Mouse (Mus musculus) kidney, embryonic 15.5 days (tissue): Measurements from ENCODE around the gene Ldhd. TPM values are rescaled to one million over a fixed set of nuclear protein-coding genes. Genes with fewer than 3 reads are reported as not detected.
A peak's percentile ranks its signal among the peaks of the same experiment; 100 is the strongest.

Experiments used
- ATAC-seq: fragments of 200-750 bp; cut with Nextera tagmentation; replicated peaks from 2 replicates; pipeline ENCODE4 v1.8.0; 2017; ENCODE audit warnings: moderate TSS enrichment; ENCODE audit not compliant: low FRiP score
- H3K27ac ChIP-seq: fragments of 300-500 bp; sonication (generic); 2 replicates; pipeline ENCODE4 v1.5.1; 2015; ENCODE audit warnings: mild to moderate bottlenecking, inconsistent platforms
- H3K27me3 ChIP-seq: fragments of 300-500 bp; sonication (generic); 2 replicates; pipeline ENCODE4 v1.6.1; 2015; ENCODE audit warnings: inconsistent platforms
- H3K36me3 ChIP-seq: fragments of 300-500 bp; sonication (generic); 2 replicates; pipeline ENCODE4 v1.6.1; 2015; ENCODE audit warnings: inconsistent platforms
- H3K4me1 ChIP-seq: fragments of 300-500 bp; sonication (generic); 2 replicates; pipeline ENCODE4 v1.6.1; 2015; ENCODE audit warnings: inconsistent platforms
- H3K4me2 ChIP-seq: fragments of 300-500 bp; sonication (generic); 2 replicates; pipeline ENCODE4 v1.6.1; 2015; ENCODE audit warnings: moderate library complexity, mild to moderate bottlenecking, inconsistent platforms
- H3K4me3 ChIP-seq: fragments of 300-500 bp; sonication (generic); replicated peaks from 2 replicates; pipeline ENCODE4 v1.5.1; 2015; ENCODE audit warnings: mild to moderate bottlenecking, inconsistent platforms
- H3K9ac ChIP-seq: fragments of 300-500 bp; sonication (generic); 2 replicates; pipeline ENCODE4 v1.6.1; 2015; ENCODE audit warnings: mild to moderate bottlenecking, inconsistent platforms
- H3K9me3 ChIP-seq: fragments of 300-500 bp; sonication (generic); replicated peaks from 2 replicates; pipeline ENCODE4 v1.6.1; 2016; ENCODE audit warnings: inconsistent platforms
- WGBS: fragments of 180-500 bp; shearing (Covaris S2); methylation state at CpG from one replicate; pipeline ENCODE4 v1.1.7; 2015; ENCODE audit warnings: mixed read lengths; 5-methylcytosine and 5-hydroxymethylcytosine counted together
- polyA plus RNA-seq: library from polyadenylated mRNA; unstranded; fragments of >200 nt; fragmentation: Nextera tagmentation; extraction: Ambion mirVana; gene quantifications from 2 replicates; pipeline ENCODE4 v1.2.1, GENCODE M21; 2015

The Ldhd gene
- polyA plus RNA-seq, 1 experiment from 2014 or later = 1.3 TPM

DNA sequence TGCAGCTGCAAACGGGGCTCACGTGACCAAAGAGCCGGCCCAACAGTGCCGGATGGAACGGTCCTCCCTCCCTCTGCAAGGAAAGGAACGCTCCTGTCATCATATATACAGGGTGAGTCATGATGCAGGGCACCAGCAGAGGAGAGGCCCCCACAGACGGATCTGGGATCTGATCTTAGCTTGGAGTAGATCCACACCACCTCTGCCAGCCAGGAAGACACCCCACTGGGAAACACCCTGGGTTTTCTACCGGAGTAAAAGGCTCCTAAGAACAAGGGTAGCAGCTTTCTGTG is 3.7 kb downstream of the Ldhd start:
- Histone ChIP-seq H3K4me3 (no peak overlapping the region), H3K27me3 (no peaks in the 10 kb centered on the region), H3K9ac (no peak overlapping the region), H3K36me3 (peaks cover 17% of the 10 kb centered on the region), H3K9me3 (no peaks in the 10 kb centered on the region), H3K4me2 (no peak overlapping the region), H3K27ac (no peak overlapping the region), H3K4me1 (peaks cover 27% of the 10 kb centered on the region; the same call in 1 of the 2 replicates)
- ATAC-seq = no peak
- WGBS = 75% methylated on average over 8 of the region's 8 CpGs

- Histone ChIP-seq H3K27me3 (no peaks in the 10 kb centered on the region), H3K4me2 (no peak overlapping the region), H3K9ac (no peak overlapping the region), H3K4me3 (no peak overlapping the region), H3K36me3 (peaks cover 23% of the 10 kb centered on the region), H3K9me3 (no peaks in the 10 kb centered on the region), H3K4me1 (peaks cover 27% of the 10 kb centered on the region; the same call in 1 of the 2 replicates), H3K27ac (no peak overlapping the region)
- no peak for ATAC-seq
- 36% methylated on average over 6 of the region's 6 CpGs for WGBS
These were observed 4.3 kb downstream of the Ldhd start for GRCm38 (mm10) chr8:111625694-111626527.

DNA sequence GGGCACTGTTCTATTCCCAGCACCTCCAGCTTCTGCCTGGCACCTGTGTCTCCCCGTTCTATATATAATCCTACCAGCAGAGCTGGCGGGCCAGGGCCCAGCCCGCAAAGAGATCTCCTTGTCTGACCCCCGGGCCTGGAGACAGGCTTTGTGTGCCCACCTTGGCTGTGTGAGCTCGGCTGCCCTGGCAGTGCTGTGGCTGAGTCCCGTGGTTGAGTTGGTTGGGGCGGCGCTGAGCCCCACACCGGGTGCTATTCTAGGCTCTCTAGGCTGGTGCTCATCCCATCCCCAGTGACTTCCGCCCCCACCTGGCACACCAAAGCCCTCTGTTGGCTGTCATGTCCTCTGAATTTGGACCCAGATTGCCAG is 5.3 kb downstream of the Ldhd start:
- ATAC-seq = no peak
- Histone ChIP-seq H3K36me3 (peaks cover 30% of the 10 kb centered on the region), H3K27me3 (no peaks in the 10 kb centered on the region), H3K4me3 (no peak overlapping the region), H3K27ac (peak overlapping the region; percentile 73; the same call in 1 of the 2 replicates), H3K9ac (no peak overlapping the region), H3K4me2 (no peak overlapping the region), H3K4me1 (peaks cover 24% of the 10 kb centered on the region; the same call in 1 of the 2 replicates), H3K9me3 (no peaks in the 10 kb centered on the region)
- WGBS = 87% methylated on average over 10 of the region's 10 CpGs

DNA sequence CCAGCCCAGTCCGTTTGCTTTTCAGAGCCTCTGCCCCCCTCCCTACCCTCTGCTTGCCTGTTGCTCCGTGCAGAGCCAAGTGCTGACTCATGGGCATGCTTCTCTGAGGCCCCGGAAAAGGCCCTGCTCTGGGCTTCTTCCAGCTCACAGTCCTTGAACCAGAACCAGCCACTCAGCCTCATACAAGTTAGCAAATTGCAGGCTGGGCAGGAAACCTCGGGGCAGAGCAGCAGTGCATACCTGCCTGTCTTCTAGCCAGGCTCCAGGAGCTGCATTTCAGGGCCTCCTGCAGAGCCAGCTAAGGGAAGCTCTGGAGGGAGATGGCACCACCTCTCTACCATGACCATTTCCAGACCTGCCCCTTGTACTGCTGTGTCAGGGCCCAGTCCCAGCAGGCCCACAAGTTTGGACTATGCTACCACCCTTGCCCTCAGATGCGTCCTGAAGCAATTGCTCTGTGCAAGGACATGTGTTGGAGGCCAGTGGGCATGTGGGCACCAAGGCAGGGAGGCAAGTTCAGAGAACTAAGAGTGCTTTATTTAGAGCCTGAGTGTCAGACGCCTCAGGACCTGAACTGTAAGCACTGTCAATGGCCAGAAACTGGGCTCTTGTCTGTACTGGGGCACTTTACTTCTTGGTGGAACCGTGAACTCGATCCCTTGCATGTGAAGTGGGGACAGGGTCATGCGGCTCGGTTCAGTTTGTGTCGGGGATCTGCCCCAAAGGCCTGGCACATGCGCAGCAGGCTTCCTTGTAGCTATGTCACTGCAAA is 5.9 kb downstream of the Ldhd start:
- Histone ChIP-seq H3K9ac (no peak overlapping the region), H3K27ac (peak overlapping the region; percentile 73), H3K27me3 (no peaks in the 10 kb centered on the region), H3K4me3 (no peak overlapping the region), H3K4me1 (peaks cover 19% of the 10 kb centered on the region; the same call in 1 of the 2 replicates), H3K9me3 (no peaks in the 10 kb centered on the region), H3K4me2 (no peak overlapping the region), H3K36me3 (peaks cover 31% of the 10 kb centered on the region)
- 79% methylated on average over 12 of the region's 12 CpGs for WGBS
- peak; percentile 66 for ATAC-seq

GRCm38 (mm10) chr8:111622553-111622952 is 7.6 kb downstream of the Ldhd start:
- Histone ChIP-seq H3K9ac (no peak overlapping the region), H3K36me3 (peaks cover 31% of the 10 kb centered on the region), H3K27me3 (no peaks in the 10 kb centered on the region), H3K9me3 (no peaks in the 10 kb centered on the region), H3K27ac (no peak overlapping the region), H3K4me3 (no peak overlapping the region), H3K4me2 (no peak overlapping the region), H3K4me1 (0 out of 2 replicates have a peak, but pooled peaks cover 19% of the 10 kb centered on the region)
- ATAC-seq = no peak
- WGBS = 86% methylated on average over 10 of the region's 10 CpGs

DNA sequence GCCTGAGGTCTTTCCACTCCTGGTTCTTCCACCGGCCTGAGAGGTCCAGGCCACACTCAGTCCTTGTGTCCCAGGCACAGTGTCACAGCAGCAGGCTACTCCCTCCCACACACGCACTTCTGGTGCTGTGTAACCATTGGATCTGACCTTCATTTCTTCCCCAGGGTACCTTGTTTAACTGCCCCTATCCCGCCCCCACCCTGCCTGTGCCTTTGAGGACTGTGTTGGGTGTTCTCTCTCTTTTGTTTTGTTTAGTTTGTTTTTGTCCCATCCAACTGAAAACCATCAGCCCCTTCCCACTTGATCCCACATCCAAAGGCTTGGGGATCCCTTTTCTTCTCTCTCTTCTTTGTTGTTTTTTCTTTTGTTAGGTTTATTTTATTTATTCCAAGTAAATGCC is 8.1 kb downstream of the Ldhd start:
- Histone ChIP-seq H3K27me3 (no peaks in the 10 kb centered on the region), H3K27ac (no peak overlapping the region), H3K9ac (no peak overlapping the region), H3K4me3 (no peak overlapping the region), H3K36me3 (peaks cover 31% of the 10 kb centered on the region), H3K4me2 (no peak overlapping the region), H3K9me3 (no peaks in the 10 kb centered on the region), H3K4me1 (0 out of 2 replicates have a peak, but pooled peaks cover 19% of the 10 kb centered on the region)
- 70% methylated on average over 3 of the region's 3 CpGs for WGBS
- ATAC-seq = no peak

DNA sequence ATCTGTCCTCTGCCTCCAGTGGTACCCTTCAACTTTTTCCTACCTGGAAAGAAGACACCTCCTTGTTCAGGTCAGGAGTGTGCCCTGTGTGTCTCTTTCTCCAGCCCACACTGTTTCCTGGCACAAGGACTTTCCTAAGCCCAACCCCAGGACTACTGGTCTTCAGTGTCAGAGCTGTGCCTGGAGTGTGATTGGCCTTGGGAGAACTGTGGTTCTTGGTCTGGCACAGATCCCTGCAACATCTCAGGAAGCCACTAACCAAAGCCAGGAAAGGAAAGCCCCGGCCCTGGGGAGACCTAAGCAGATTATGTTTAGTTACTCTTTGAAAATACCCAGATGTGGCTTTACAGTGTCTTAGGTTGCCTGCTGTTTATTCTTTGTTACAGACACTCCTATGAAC is 10.2 kb downstream of the Ldhd start:
- H3K4me2 ChIP-seq = no peak overlapping the region
- H3K9ac ChIP-seq = no peak overlapping the region
- H3K9me3 ChIP-seq = no peaks in the 10 kb centered on the region
- no peak overlapping the region for H3K4me3 ChIP-seq
- ATAC-seq = no peak
- WGBS = 78% methylated on average over 1 of the region's 1 CpGs
- 0 out of 2 replicates have a peak, but pooled peaks cover 15% of the 10 kb centered on the region for H3K4me1 ChIP-seq
- no peaks in the 10 kb centered on the region for H3K27me3 ChIP-seq
- no peak overlapping the region for H3K27ac ChIP-seq
- peaks cover 35% of the 10 kb centered on the region for H3K36me3 ChIP-seq

DNA sequence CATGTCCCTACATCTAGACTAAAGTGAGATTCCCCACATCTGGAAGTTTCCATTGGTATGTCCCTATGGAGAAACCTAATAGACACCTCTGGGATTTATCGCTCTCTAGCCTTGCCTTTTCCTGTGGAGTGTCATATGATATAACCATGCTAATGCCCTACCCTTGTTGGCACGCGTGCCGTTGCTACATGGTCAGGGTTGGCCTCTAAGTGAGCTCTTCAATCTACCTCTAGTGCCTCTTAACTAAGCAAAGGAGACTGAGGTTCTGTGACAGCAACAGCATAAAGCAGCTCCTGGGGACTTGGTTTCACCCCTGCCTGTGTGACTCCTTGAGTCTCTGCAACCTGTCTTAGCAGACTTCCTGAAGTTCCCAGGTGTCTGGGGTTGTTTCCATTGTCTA is 11.9 kb downstream of the Ldhd start:
- 89% methylated on average over 4 of the region's 4 CpGs for WGBS
- Histone ChIP-seq H3K9me3 (no peaks in the 10 kb centered on the region), H3K9ac (no peak overlapping the region), H3K4me3 (no peak overlapping the region), H3K36me3 (peaks cover 33% of the 10 kb centered on the region), H3K4me1 (0 out of 2 replicates have a peak, but pooled peaks cover 6% of the 10 kb centered on the region), H3K27me3 (no peaks in the 10 kb centered on the region), H3K4me2 (no peak overlapping the region), H3K27ac (no peak overlapping the region)
- ATAC-seq = no peak

- 71% methylated on average over 6 of the region's 6 CpGs for WGBS
- no peaks in the 10 kb centered on the region for H3K27me3 ChIP-seq
- no peak overlapping the region for H3K9ac ChIP-seq
- no peak for ATAC-seq
- no peak overlapping the region for H3K27ac ChIP-seq
- peaks cover 38% of the 10 kb centered on the region for H3K36me3 ChIP-seq
- H3K4me2 ChIP-seq = no peak overlapping the region
- H3K4me1 ChIP-seq = 0 out of 2 replicates have a peak, but pooled peaks cover 6% of the 10 kb centered on the region
- H3K9me3 ChIP-seq = no peaks in the 10 kb centered on the region
- H3K4me3 ChIP-seq = no peak overlapping the region
These were observed 12.4 kb downstream of the Ldhd start for GRCm38 (mm10) chr8:111617812-111618211.

DNA sequence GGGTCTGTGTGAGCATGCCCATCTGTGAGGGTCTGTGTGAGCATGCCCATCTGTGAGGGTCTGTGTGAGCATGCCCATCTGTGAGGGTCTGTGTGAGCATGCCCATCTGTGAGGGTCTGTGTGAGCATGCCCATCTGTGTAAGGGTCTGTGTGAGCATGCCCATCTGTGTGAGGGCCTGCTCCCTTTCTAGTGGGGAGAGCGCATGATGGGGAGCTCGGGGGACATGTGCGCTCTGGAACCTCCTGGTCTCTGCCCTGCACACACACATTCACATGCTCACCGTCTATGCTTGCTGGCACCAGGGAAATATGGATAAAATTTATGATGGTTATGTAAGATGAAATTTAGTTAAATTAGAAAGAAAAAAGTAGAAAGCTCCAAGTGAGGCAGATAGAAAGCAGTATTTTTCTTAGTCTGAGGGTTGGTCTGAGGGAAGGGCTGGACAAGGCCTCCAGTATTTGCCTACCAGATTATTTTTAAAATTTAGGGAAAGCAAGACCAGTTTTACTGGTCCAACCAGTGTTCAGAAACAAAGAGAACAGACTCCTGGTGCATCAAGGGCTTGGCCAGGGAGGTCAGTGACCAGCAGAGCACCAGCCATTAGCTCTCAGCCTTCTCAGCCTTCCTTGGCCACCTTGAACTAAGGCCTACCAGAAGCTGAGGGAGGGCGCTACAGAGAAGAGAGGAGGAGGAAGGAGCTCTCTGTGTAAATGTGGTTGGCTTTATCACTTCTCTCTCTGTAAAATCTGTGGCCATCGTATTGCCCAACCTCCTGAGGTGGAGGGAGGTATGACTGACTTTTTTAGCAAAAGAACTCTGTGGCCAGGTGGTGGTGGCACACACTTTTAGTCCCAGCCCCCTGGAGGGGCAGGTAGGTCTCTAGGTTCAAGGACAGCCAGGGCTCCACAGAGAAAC is 15.1 kb downstream of the Ldhd start:
- ATAC-seq = no peak
- Histone ChIP-seq H3K9me3 (no peaks in the 10 kb centered on the region), H3K4me1 (0 out of 2 replicates have a peak, but pooled peaks cover 3% of the 10 kb centered on the region), H3K4me2 (no peak overlapping the region), H3K27me3 (no peaks in the 10 kb centered on the region), H3K4me3 (no peak overlapping the region), H3K36me3 (peaks cover 23% of the 10 kb centered on the region), H3K27ac (0 out of 2 replicates have a peak overlapping the region, but pooled peaks have one; percentile 16), H3K9ac (no peak overlapping the region)
- 86% methylated on average over 6 of the region's 6 CpGs for WGBS

DNA sequence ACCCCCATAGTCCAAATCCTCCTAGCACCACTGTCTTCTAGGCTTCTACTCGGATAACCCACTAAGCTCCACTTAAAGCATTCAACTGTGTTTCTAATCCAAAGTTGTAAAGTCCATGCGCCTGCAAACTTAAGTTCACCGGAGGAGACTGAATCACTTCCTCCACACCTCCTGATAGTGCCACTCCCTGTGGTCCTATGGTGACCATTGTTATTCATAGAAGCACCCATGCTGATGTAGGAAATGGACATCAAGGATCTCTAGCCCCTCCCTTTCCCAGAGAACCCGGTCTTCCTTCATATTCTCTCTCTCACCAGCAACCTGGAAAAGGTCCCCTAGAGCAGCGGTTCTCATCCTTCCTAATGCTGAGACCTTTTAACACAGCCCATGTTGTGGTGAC is 17.0 kb downstream of the Ldhd start:
- Histone ChIP-seq H3K4me2 (no peak overlapping the region), H3K9me3 (no peaks in the 10 kb centered on the region), H3K4me3 (no peak overlapping the region), H3K4me1 (0 out of 2 replicates have a peak, but pooled peaks cover 3% of the 10 kb centered on the region), H3K27me3 (no peaks in the 10 kb centered on the region), H3K27ac (no peak overlapping the region), H3K36me3 (peaks cover 20% of the 10 kb centered on the region), H3K9ac (no peak overlapping the region)
- ATAC-seq = no peak
- WGBS = 77% methylated on average over 5 of the region's 5 CpGs
